Mouse (Mus musculus) kidney, postnatal 10 days (tissue): ENCODE measurements around the gene Tbc1d19.

ENCODE experiments used
- DNase-seq: peaks from one replicate; pipeline ENCODE4 v3.0.0; 2021; ENCODE audit warnings: mixed read lengths

Gene Tbc1d19

GRCm38 (mm10) chr5:53809115-53809991 is at the start of gene Tbc1d19:
Tbc1d19 (plus strand) TSS chr5:53809606.
- DNase-seq: peak; percentile 92

GRCm38 (mm10) chr5:53759912-53760311 is 49.5 kb upstream of the Tbc1d19 start:
- DNase-seq: peak; percentile 26

- no peak for DNase-seq
Observed at GRCm38 (mm10) chr5:53760914-53761313, 48.5 kb upstream of the Tbc1d19 start.

GRCm38 (mm10) chr5:53761346-53761745 is 48.1 kb upstream of the Tbc1d19 start:
- DNase-seq: no peak

GRCm38 (mm10) chr5:53784818-53785520 is 24.4 kb upstream of the Tbc1d19 start:
- DNase-seq: no peak

DNA sequence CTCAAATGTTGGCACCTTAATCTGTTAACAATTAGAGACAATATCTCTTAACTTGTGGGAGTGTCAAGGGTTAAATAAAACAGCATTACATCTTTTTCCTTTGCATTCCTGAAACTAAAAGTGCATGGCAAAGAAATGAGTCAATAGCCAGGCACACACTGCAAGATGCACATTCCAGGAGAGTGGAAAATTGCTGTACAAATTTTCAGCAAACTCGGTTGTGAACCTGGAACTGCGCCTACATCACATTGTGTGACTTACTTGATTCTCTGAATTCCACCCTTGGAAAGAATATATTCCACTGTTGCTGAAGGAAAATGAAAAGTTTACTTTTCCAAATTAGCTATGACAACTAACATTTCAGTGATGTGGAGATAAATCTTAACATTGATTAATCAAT is 8.0 kb upstream of the Tbc1d19 start:
- no peak for DNase-seq

DNA sequence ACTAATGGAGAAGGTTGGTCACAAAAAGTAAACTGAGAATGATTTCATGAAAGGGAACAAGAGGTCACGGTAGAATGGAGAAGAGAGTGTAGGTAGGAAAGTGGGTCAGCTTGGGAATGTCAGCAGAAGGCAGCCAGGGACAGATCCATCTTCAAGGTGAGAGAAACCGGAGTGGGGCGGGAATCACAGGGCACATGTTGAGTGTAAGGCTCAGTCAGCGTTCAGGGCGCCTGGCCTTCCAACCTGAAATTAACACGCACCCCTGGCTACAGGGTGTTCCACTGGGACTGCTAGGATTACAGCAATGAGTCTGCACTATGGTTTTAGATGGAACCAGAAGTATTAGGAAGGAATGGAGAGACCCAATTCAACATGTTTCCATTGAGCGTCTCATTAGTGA is 10.3 kb downstream of the Tbc1d19 start:
- DNase-seq: no peak

DNA sequence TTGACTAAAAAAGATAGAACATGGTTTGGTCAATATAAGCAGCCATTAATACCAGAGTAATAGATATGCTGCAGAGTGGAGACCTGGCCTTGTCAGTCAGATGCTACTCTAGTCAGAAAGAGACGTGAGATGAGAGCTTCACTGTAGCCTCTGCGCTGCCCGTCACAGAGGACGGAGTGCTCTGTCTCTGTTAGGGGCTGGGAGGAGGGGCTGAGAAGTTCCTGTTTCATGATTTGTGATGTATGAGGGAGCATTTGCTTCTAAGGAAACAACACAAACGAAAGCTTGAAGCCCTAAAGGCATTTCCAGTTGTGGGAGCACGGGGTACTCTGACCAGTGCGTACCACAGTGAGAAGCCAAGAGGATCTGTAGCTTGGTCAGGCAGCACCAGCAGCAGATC is 16.5 kb downstream of the Tbc1d19 start:
- no peak for DNase-seq

GRCm38 (mm10) chr5:53834489-53834888 is 25.1 kb downstream of the Tbc1d19 start:
- DNase-seq: no peak

- no peak for DNase-seq
Observed at GRCm38 (mm10) chr5:53841256-53841655, 31.9 kb downstream of the Tbc1d19 start.

GRCm38 (mm10) chr5:53848294-53848942 is 39.0 kb downstream of the Tbc1d19 start:
- no peak for DNase-seq

DNA sequence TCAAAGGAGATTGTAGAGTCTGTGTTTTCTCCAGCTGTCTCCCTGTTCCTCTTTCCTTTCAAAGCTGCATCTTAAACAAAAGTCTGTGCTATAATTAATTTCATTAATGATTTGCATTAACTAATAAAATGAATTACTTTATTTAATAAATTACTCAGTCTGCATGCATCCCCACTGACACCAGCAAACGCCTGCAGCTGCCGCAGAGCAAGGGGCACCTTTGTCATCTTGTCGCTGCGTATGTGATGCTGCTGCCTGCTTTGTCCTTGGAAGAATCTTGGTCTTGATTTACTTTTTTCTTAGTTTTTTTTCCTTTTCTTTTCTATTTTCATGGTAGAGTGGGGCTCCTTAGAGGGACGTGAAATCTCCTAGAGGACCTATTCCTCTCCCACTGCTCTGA is 43.2 kb downstream of the Tbc1d19 start:
- DNase-seq: no peak

GRCm38 (mm10) chr5:53854561-53854960 is 45.2 kb downstream of the Tbc1d19 start:
- no peak for DNase-seq

- no peak for DNase-seq
Observed at GRCm38 (mm10) chr5:53856011-53856410, 46.6 kb downstream of the Tbc1d19 start.

- DNase-seq: no peak
Observed at GRCm38 (mm10) chr5:53865146-53865545, 55.7 kb downstream of the Tbc1d19 start.

- DNase-seq: no peak
Observed at GRCm38 (mm10) chr5:53865991-53866390, 56.6 kb downstream of the Tbc1d19 start.

DNA sequence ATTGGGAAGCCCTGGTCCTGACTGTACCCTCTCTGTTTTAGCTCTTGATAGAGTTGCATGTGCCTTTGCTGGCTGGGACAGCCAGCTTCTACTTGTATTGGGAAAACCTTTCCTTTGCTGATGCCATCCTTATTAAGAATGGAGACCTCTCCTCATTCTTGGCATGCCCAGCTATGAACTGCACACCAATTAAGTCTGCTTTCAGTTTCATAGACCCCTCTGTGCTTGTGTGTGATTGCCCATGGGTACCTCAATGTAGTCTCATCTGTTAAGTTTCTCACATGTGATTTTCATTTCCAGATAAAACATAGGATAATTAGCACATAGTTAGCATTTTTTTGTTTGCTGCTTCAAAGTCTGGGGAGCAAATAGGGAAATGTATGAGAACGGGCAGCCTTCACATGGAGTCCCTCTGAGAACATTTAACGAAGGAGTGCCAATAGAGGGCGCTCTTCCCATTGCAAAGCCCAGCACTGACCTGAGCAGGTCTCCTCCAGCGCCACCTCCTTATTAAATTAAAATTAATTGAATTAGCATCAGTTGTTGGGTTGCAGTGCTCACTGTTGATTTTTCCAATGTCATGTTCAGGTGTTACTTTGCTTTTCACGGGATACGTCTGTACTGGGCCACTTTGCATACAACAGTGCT is 62.4 kb downstream of the Tbc1d19 start:
- DNase-seq: peak; percentile 81

- DNase-seq: no peak
Observed at GRCm38 (mm10) chr5:53874966-53875365, 65.6 kb downstream of the Tbc1d19 start.

GRCm38 (mm10) chr5:53880724-53881123 is 71.3 kb downstream of the Tbc1d19 start:
- DNase-seq: peak; percentile 56

- DNase-seq: peak; percentile 24
Observed at GRCm38 (mm10) chr5:53881381-53881990, 72.1 kb downstream of the Tbc1d19 start.

DNA sequence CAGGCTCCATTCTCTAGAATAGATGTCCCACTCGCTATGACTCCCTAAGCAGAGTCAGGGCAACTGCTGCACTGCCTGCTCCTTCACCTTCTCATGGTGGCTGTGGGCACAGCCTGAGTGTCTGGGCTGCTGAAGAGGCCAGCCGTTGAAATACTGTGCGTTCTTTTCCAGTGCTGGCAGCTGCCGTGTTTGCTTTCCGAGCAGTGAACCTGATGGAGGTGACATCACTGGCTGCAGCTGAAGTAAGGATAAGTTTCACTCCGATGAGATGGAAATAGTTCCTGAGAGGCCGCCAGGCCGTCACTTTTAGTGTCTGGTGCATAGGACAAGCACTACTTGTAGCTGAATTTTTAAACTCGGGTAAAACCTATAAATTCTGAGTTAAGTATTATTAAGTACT is 92.0 kb downstream of the Tbc1d19 start:
- no peak for DNase-seq

GRCm38 (mm10) chr5:53902757-53903156 is 93.4 kb downstream of the Tbc1d19 start:
- no peak for DNase-seq

DNA sequence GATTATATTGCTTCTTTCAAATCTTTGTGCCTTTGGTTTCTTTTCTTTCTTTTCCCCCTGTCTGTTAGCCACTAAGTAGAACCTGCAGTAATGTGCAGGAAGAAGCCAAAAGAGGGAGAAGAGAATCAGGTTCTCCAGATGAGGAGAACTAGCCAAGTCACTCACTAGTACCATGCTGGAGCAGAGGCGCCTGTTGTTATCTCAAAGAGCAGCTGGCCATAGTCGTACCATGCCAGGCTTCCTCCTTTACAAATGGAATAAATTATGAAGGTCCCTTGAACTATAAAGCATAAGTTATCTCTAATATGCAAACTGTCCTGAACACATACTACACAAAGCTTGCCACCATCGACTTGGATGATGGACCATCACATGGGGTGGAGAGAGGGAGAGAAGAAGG is 99.8 kb downstream of the Tbc1d19 start:
- DNase-seq: no peak
